Mouse (Mus musculus): ENCODE data around the gene Amdhd2. TPM values are rescaled to one million over a fixed set of nuclear protein-coding genes. Genes with fewer than 3 reads are reported as not detected.
"Not testable (repeated sequence)": the region's sequence is repeated elsewhere in the genome, so short reads cannot be mapped to it uniquely, and the experiment has no call there.

The Amdhd2 gene
- polyA plus RNA-seq, 1 experiment, result 58.3 TPM

DNA sequence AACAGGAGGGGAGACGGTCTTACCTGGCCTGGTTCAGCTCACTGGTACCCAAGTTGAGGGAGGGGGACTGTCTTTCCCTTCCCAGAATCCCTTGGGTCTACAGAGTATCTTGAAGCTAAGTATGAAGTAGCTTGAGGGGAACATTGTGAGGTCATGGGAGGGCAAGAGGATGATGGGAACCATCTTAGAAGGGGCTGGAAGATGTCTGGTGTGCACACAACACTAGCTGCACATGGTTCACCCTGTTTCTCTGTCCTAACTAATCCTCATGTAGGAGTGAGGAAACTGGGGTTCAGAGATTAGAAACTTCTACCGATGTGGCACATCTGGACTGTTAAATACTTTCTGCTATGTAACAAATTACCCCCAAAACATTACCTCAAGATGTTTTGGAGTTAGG lies 12.7 kb downstream of the Amdhd2 start, which contains the start of gene Pdpk1:
Gene Pdpk1, minus strand, starts transcription at position 101 of the 400 bp plus-strand sequence.
- Histone ChIP-seq H3K4me3 (replicated peaks; ENCODE audit: extremely low read depth, low read depth, low read length) (no peak within 1 kb of the TSS), H3K4me1 (ENCODE audit: control insufficient read depth, insufficient read depth, low read length) (0 out of 2 replicates have a peak, but pooled peaks cover 3% of the 10 kb centered on the region)
- 91% methylated on average over 2 of the region's 2 CpGs for WGBS
- no peak for TF ChIP-seq CTCF (IDR thresholded peaks at IDR 0.05; ENCODE audit: insufficient read depth, low read length)
- no peak for DNase-seq

DNA sequence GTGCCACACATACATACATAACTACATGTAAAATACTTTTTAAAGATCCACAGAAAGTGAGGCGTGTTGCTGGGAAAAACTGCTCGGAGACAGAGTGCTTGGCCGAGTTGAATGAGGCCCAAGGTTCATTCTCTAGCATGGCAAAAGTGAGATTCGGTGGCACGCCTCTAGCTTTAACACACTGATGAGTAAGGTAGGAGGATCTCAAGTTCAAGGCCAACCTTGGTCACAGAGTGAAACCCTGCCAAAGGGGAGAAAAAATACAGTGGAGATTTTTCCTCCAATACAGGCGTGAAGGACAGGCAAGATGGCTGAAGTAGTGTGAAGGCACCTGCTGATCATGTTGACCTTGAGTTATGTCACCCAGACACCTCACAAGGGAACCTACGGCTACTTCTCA lies 14.1 kb downstream of the Amdhd2 start:
- Histone ChIP-seq H3K4me1 (ENCODE audit: control insufficient read depth, insufficient read depth, low read length) (0 out of 2 replicates have a peak, but pooled peaks cover 3% of the 10 kb centered on the region), H3K4me3 (replicated peaks; ENCODE audit: extremely low read depth, low read depth, low read length) (no peak overlapping the region)
- TF ChIP-seq CTCF (IDR thresholded peaks at IDR 0.05; ENCODE audit: insufficient read depth, low read length) (no peak), POLR2A (IDR thresholded peaks at IDR 0.05; ENCODE audit: borderline replicate concordance, extremely low read depth, low read depth, low read length) (no peak)
- no peak for DNase-seq
- 87% methylated on average over 7 of the region's 7 CpGs for WGBS

DNA sequence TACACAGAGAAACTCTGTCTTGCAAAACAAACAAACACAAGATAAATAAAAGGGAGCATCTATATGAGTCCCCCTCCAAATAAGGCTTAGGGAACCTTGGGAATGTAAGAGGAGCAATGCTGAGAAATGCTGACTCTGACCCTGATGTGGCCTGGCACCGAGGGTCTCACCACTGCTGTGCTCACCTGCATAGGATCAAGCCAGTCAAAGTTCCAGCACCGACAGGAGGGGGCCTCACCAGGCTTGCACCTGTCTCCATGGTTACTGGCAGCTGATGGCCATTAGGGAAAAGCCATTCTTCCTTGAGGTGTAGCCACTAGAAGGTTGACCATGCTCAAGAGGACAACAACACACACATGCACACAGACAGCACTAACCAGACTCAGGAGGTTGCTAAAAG lies 20.7 kb downstream of the Amdhd2 start:
- TF ChIP-seq POLR2A (IDR thresholded peaks at IDR 0.05; ENCODE audit: borderline replicate concordance, extremely low read depth, low read depth, low read length) (no peak), CTCF (IDR thresholded peaks at IDR 0.05; ENCODE audit: insufficient read depth, low read length) (no peak)
- WGBS, result 43% methylated on average over 2 of the region's 2 CpGs
- Histone ChIP-seq H3K4me1 (ENCODE audit: control insufficient read depth, insufficient read depth, low read length) (peaks cover 9% of the 10 kb centered on the region), H3K4me3 (replicated peaks; ENCODE audit: extremely low read depth, low read depth, low read length) (no peak overlapping the region)
- no peak for DNase-seq

DNA sequence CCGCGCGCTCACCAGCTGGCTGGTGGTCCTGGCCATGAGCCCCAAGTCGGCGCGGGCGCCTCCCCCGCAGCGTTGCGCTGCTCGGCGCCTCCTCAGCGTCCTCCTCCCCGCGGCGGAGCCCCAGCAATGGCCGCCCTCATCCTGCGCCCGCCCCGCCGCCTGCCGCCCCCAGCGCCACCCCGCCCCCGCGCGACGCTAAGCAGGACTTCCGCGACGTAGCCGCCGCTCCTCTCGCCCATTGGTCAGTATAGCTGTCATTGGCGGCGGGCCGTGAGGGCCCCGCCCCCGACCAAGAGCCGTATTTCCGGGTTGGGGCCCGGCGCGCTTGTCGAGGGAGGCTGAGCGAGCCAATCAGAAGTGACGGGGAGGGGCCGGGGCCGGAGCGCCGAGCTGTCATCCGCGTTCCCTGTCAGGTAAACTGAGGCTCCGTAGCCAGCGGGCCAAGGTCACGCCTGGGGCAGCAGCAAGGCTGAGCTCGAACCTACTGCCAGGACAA lies 22.1 kb downstream of the Amdhd2 start:
- Histone ChIP-seq H3K4me1 (ENCODE audit: control insufficient read depth, insufficient read depth, low read length) (peaks cover 10% of the 10 kb centered on the region), H3K4me3 (replicated peaks; ENCODE audit: extremely low read depth, low read depth, low read length) (peak overlapping the region; percentile 98)
- TF ChIP-seq CTCF (IDR thresholded peaks at IDR 0.05; ENCODE audit: insufficient read depth, low read length) (no peak), POLR2A (IDR thresholded peaks at IDR 0.05; ENCODE audit: borderline replicate concordance, extremely low read depth, low read depth, low read length) (peak; percentile 64; the same call in 1 of the 2 replicates)
- WGBS, result under 1% methylated on average over 57 of the region's 57 CpGs
- peak; percentile 95 for DNase-seq

DNA sequence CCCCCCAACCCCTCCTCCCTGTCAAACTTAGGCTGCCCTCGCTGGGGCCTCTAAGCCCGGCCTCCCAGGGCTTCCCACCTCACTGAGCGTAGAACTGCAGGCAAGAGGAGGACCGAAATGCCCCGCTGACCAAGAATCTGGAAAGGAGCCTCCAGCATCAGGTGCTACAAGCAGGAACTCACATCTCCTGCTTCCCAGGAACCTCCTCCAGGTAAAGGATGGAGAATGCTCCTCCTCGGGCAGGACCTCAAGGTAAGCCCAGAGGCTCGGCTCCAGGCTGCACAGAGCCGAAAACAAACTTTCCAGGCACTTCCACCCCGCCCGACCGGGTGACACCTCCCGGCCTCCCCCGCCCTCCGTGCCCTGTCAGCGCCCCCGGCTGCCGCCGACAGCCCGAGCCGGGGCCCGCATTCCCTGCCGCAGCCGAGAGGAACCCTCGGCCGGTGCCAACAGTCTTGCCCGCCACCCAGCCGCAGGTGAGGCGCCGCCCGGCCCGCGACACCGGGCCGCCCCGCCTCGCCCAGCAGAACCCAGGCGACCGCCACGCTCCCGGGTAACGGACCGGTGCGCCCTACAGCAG lies 22.6 kb downstream of the Amdhd2 start:
- Histone ChIP-seq H3K4me1 (ENCODE audit: control insufficient read depth, insufficient read depth, low read length) (peaks cover 10% of the 10 kb centered on the region), H3K4me3 (replicated peaks; ENCODE audit: extremely low read depth, low read depth, low read length) (peak overlapping the region; percentile 90)
- TF ChIP-seq POLR2A (IDR thresholded peaks at IDR 0.05; ENCODE audit: borderline replicate concordance, extremely low read depth, low read depth, low read length), result no peak
- no peak for TF ChIP-seq CTCF (IDR thresholded peaks at IDR 0.05; ENCODE audit: insufficient read depth, low read length)
- DNase-seq, result no peak
- under 1% methylated on average over 28 of the region's 43 CpGs for WGBS

DNA sequence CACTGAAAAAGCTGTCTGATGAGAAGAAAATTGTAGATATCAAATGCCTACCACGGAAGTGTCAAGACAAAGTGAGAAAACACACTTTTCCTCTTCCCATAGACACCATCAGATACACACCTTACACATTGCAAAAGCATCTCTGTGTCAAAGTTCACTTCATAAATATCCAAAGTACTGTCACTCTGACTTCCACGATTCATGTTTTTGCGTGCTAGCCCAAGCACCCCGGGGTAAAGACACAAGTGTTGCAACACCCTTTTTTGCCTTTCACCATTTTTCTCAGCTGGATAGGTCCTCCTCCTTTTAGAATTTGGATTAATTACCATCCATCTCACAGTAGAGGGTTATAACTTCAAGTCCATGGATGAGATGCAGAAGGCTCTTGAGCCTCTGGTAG lies 23.6 kb downstream of the Amdhd2 start:
- Histone ChIP-seq H3K4me1 (ENCODE audit: control insufficient read depth, insufficient read depth, low read length) (peaks cover 10% of the 10 kb centered on the region), H3K4me3 (replicated peaks; ENCODE audit: extremely low read depth, low read depth, low read length) (no peak overlapping the region)
- DNase-seq, result no peak
- TF ChIP-seq CTCF (IDR thresholded peaks at IDR 0.05; ENCODE audit: insufficient read depth, low read length) (no peak), POLR2A (IDR thresholded peaks at IDR 0.05; ENCODE audit: borderline replicate concordance, extremely low read depth, low read depth, low read length) (no peak)
- WGBS, result 66% methylated on average over 4 of the region's 4 CpGs

DNA sequence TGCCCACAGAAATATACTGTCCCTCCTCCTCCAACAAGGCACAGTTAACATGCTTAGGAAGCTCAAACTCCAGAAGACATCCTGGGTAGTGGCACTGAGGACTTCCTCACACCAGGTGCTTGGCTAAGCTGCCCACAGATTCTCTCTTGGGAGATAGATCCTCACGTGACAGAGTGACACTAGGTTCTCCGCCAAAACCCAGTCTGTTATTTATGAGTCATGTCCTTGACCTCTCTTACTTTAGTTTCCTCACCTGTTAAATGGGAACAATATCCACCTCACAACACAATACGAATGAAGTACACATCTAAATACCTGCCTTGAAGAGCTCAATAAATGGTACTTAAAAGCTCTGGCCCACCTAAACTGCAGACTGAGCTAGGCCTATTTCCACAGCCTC lies 24.3 kb downstream of the Amdhd2 start:
- Histone ChIP-seq H3K4me3 (replicated peaks; ENCODE audit: extremely low read depth, low read depth, low read length) (no peak overlapping the region), H3K4me1 (ENCODE audit: control insufficient read depth, insufficient read depth, low read length) (peaks cover 11% of the 10 kb centered on the region)
- no peak for DNase-seq
- WGBS, result 61% methylated on average over 3 of the region's 3 CpGs
- TF ChIP-seq POLR2A (IDR thresholded peaks at IDR 0.05; ENCODE audit: borderline replicate concordance, extremely low read depth, low read depth, low read length) (no peak), CTCF (IDR thresholded peaks at IDR 0.05; ENCODE audit: insufficient read depth, low read length) (no peak)

DNA sequence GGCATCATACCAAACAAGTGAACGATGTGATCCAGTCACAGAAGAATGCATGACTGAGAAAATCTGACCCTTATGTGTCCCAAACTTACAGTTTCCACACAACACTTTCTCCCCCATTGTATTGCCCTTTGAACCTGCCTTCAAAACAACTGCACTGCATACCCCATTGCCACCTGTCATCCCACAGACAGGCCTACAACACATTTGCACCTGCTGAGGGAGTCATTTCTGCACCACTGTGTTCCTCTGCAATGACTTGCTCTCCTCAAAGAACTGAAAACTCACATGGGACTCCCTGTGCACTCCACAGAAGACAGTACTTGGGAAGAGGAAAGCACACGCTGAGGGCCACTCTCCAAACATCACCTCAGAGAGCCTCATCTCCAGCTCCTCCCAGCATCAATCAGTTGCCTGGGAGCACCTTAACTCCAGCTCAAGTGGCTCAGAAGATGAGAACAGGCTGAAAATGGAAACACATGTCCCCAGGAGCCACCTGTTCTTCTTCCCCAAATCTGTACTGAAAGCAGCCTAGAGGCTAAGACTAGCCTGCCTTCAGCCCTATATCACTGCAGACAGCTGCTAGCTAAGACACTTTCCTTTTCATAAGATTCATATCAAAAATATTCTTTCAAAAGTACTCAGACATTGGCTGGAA lies 26.2 kb downstream of the Amdhd2 start:
- TF ChIP-seq CTCF (IDR thresholded peaks at IDR 0.05; ENCODE audit: insufficient read depth, low read length), result no peak
- TF ChIP-seq POLR2A (IDR thresholded peaks at IDR 0.05; ENCODE audit: borderline replicate concordance, extremely low read depth, low read depth, low read length), result no peak
- Histone ChIP-seq H3K4me1 (ENCODE audit: control insufficient read depth, insufficient read depth, low read length) (peaks cover 18% of the 10 kb centered on the region), H3K4me3 (replicated peaks; ENCODE audit: extremely low read depth, low read depth, low read length) (no peak overlapping the region)
- WGBS, result 42% methylated on average over 2 of the region's 2 CpGs
- no peak for DNase-seq

DNA sequence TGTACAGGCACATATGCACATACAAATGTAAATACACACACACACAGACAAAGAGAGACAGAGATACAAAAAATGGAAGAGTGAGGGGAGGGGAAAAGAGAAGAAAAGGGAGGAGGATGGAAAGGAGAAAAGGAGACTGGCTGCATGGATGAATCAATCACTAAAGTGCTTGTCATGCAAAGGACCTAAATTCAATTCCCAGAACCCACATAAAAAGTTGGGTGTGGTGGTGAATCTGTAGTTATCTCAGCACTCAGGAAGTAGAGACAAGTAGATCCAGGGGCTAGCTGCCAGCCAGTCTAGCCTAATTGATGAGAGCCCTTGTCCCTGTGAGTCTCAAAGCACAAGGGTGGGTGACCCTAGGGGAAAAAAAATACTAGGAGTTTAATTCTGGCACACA lies 29.5 kb downstream of the Amdhd2 start:
- no peak for DNase-seq
- no peak for TF ChIP-seq POLR2A (IDR thresholded peaks at IDR 0.05; ENCODE audit: borderline replicate concordance, extremely low read depth, low read depth, low read length)
- TF ChIP-seq CTCF (IDR thresholded peaks at IDR 0.05; ENCODE audit: insufficient read depth, low read length), result no peak
- H3K4me3 ChIP-seq (replicated peaks; ENCODE audit: extremely low read depth, low read depth, low read length), result no peak overlapping the region
- H3K4me1 ChIP-seq (ENCODE audit: control insufficient read depth, insufficient read depth, low read length), result peaks cover 18% of the 10 kb centered on the region

DNA sequence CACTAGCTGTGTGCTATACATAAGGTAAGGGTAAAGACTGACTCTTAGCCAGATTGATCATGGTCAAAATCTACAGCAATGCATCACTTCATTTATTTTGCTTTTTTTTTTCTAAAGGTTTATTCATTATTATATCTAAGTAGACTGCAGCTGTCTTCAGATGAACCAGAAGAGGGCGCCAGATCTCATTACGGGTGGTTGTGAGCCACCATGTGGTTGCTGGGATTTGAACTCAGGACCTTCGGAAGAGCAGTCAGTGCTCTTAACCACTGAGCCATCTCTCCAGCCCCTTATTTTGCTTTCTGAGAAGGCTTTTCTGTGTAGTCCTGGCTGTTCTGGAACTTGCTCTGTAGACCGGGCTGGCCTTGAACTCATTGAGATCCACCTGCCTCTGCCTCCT lies 30.6 kb downstream of the Amdhd2 start:
- not testable (repeated sequence) for DNase-seq; H3K4me3 ChIP-seq (replicated peaks; ENCODE audit: extremely low read depth, low read depth, low read length)
- WGBS, result 85% methylated on average over 4 of the region's 4 CpGs
- peaks cover 18% of the 10 kb centered on the region for H3K4me1 ChIP-seq (ENCODE audit: control insufficient read depth, insufficient read depth, low read length)
